Mouse (Mus musculus) stomach, postnatal 0 days (tissue): ENCODE data around the gene Eif2b5. TPM values are rescaled to one million over a fixed set of nuclear protein-coding genes. Genes with fewer than 3 reads are reported as not detected.

Experiments
- ATAC-seq: fragments of 200-750 bp; cut with Nextera tagmentation; 2 replicates; pipeline ENCODE4 v1.8.0; 2017; ENCODE audit not compliant: low FRiP score, low TSS enrichment
- DNase-seq: peaks from one replicate; pipeline ENCODE4 v3.0.0-alpha.2; 2016; ENCODE audit warnings: low spot score
- H3K27ac ChIP-seq: fragments of 300-500 bp; sonication (generic); replicated peaks from 2 replicates; pipeline ENCODE4 v1.5.1; 2014; ENCODE audit warnings: mild to moderate bottlenecking, control low read depth
- H3K27me3 ChIP-seq: fragments of 300-500 bp; sonication (generic); 2 replicates; pipeline ENCODE4 v1.6.1; 2014; ENCODE audit warnings: low read length; ENCODE audit not compliant: control insufficient read depth, insufficient read depth
- H3K36me3 ChIP-seq: fragments of 300-500 bp; sonication (generic); 2 replicates; pipeline ENCODE4 v1.6.1; 2014; ENCODE audit warnings: low read length, mixed read lengths; ENCODE audit not compliant: control insufficient read depth, insufficient read depth
- H3K4me1 ChIP-seq: fragments of 300-500 bp; sonication (generic); replicated peaks from 2 replicates; pipeline ENCODE4 v1.6.1; 2014; ENCODE audit warnings: antibody characterized with exemption; ENCODE audit not compliant: control insufficient read depth, insufficient read depth
- H3K4me2 ChIP-seq: fragments of 300-500 bp; sonication (generic); replicated peaks from 2 replicates; pipeline ENCODE4 v1.6.1; 2014; ENCODE audit warnings: low read depth, mild to moderate bottlenecking, control low read depth, moderate library complexity
- H3K4me3 ChIP-seq: fragments of 300-500 bp; sonication (generic); 2 replicates; pipeline ENCODE4 v1.5.1; 2014; ENCODE audit warnings: low read depth, low read length, control low read depth
- H3K9ac ChIP-seq: fragments of 300-500 bp; sonication (generic); 2 replicates; pipeline ENCODE4 v1.6.1; 2014; ENCODE audit warnings: mild to moderate bottlenecking, low read length, control low read depth, mixed read lengths
- H3K9me3 ChIP-seq: fragments of 300-500 bp; sonication (generic); 2 replicates; pipeline ENCODE4 v1.6.1; 2016; ENCODE audit warnings: low read length; ENCODE audit not compliant: control insufficient read depth
- CTCF ChIP-seq: IDR thresholded peaks from 2 replicates; pipeline ENCODE4 v1.5.1; 2016; ENCODE audit warnings: antibody characterized with exemption, low read depth, mild to moderate bottlenecking, moderate library complexity
- EP300 ChIP-seq: optimal IDR thresholded peaks from 2 replicates; pipeline ENCODE3; 2016; ENCODE audit warnings: antibody characterized with exemption
- WGBS: fragments of 180-500 bp; shearing (Covaris S2); extraction: QIAGEN DNeasy Blood & Tissue Kit; methylation state at CpG from one replicate; pipeline ENCODE4 v1.1.7; 2014; 5-methylcytosine and 5-hydroxymethylcytosine counted together
- polyA plus RNA-seq: library from polyadenylated mRNA; unstranded; fragments of >200 nt; fragmentation: Nextera tagmentation; extraction: Ambion mirVana; gene quantifications from 2 replicates; pipeline ENCODE4 v1.2.1, GENCODE M21; 2015

Gene Eif2b5
- polyA plus RNA-seq, 1 experiment from 2014 or later = 58.2 TPM

DNA sequence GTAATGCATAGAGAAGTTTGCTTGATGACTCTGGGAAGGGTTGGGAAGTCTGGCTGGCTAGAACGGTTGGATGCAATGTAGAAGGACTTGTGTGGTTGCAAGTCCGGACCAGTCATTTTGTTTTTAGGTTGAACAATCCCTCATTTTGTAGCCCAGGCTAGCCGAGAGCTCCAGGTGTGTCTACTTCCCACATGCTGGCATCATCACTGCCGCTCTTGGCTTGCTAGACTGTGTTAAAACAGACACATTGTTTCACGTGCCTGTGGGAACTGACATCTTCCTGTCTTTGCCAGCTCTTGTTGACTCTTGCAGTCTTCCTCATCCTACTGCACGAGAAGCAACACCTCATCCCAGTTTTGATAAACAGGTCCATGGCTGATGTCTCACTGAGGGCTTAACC is 56.4 kb downstream of the Eif2b5 start:
- ATAC-seq (no peak), DNase-seq (no peak)
- no peak overlapping the region for H3K27ac ChIP-seq
- H3K9ac ChIP-seq = no peak overlapping the region
- no peak overlapping the region for H3K4me2 ChIP-seq
- peaks cover 42% of the 10 kb centered on the region for H3K36me3 ChIP-seq
- H3K4me3 ChIP-seq = no peak overlapping the region
- no peaks in the 10 kb centered on the region for H3K4me1 ChIP-seq
- TF ChIP-seq EP300 = no peak
- no peaks in the 10 kb centered on the region for H3K27me3 ChIP-seq
- WGBS = 90% methylated on average over 6 of the region's 6 CpGs
- H3K9me3 ChIP-seq = no peaks in the 10 kb centered on the region

DNA sequence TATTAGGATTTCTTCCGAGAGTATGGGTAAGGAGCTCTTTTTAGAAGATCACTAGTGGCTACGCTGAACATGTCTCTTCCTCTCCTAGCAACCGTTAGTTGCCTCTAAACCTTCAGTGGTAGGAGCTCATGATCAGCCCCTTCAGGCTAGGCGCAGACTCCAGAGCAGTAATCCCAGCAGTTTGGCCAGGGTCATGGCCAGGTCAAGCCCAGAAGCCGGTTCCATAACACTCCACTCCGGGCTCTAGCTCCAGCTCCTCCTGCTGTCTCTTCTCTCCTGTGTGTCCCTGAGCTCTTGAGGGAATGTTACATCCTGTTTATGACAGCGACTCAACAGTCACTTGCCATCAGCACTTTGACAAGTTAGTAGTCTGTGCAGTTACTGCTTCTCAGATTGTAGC is 58.8 kb downstream of the Eif2b5 start:
- Histone ChIP-seq H3K9ac (no peak overlapping the region), H3K4me1 (no peaks in the 10 kb centered on the region), H3K9me3 (no peaks in the 10 kb centered on the region), H3K36me3 (peaks cover 26% of the 10 kb centered on the region), H3K27me3 (no peaks in the 10 kb centered on the region), H3K27ac (no peak overlapping the region), H3K4me2 (no peak overlapping the region), H3K4me3 (no peak overlapping the region)
- 66% methylated on average over 7 of the region's 7 CpGs for WGBS
- no peak for TF ChIP-seq CTCF
- TF ChIP-seq EP300 = no peak
- no peak for ATAC-seq
- DNase-seq = no peak

Other genes starting within 250 kb of the Eif2b5 start
- gene Parl, start 196.4 kb upstream of the Eif2b5 start, polyA plus RNA-seq = 107 and 112 TPM in 2 replicates
- not detected in 2 replicates for gene Cyp2ab1, start 173.4 kb upstream of the Eif2b5 start, polyA plus RNA-seq
- gene Abcc5, start 72.4 kb upstream of the Eif2b5 start, polyA plus RNA-seq = 15.9 and 19.3 TPM in 2 replicates
- 8.7 and 10.0 TPM in 2 replicates for gene Dvl3, start 18.2 kb downstream of the Eif2b5 start, polyA plus RNA-seq
- 332 and 349 TPM in 2 replicates for gene Ap2m1, start 36.7 kb downstream of the Eif2b5 start, polyA plus RNA-seq
- gene Abcf3, start 49.8 kb downstream of the Eif2b5 start, polyA plus RNA-seq = 31.0 and 33.0 TPM in 2 replicates
- 1.3 and 2.1 TPM in 2 replicates for gene Vwa5b2, start 90.7 kb downstream of the Eif2b5 start, polyA plus RNA-seq
- gene Eef1akmt4, start 112.8 kb downstream of the Eif2b5 start, polyA plus RNA-seq = 19.2 and 21.4 TPM in 2 replicates
- gene Gm49333, start 112.8 kb downstream of the Eif2b5 start, polyA plus RNA-seq = not detected in 2 replicates
- 24.5 and 25.8 TPM in 2 replicates for gene Alg3, start 112.9 kb downstream of the Eif2b5 start, polyA plus RNA-seq
- 0.74 and 1.2 TPM in 2 replicates for gene Camk2n2, start 122.5 kb downstream of the Eif2b5 start, polyA plus RNA-seq
- 0.61 and 0.89 TPM in 2 replicates for gene Ece2, start 131.0 kb downstream of the Eif2b5 start, polyA plus RNA-seq
- 172 and 177 TPM in 2 replicates for gene Psmd2, start 152.8 kb downstream of the Eif2b5 start, polyA plus RNA-seq
- gene Eif4g1, start 169.5 kb downstream of the Eif2b5 start, polyA plus RNA-seq = 83.8 and 86.1 TPM in 2 replicates
- gene Fam131a, start 194.4 kb downstream of the Eif2b5 start, polyA plus RNA-seq = 6.7 and 7.0 TPM in 2 replicates
- gene Polr2h, start 218.8 kb downstream of the Eif2b5 start, polyA plus RNA-seq = 59.5 and 60.4 TPM in 2 replicates
- 8.4 and 10.7 TPM in 2 replicates for gene Clcn2, start 218.9 kb downstream of the Eif2b5 start, polyA plus RNA-seq
- 2.9 and 3.9 TPM in 2 replicates for gene Chrd, start 234.3 kb downstream of the Eif2b5 start, polyA plus RNA-seq
- 0.40 and 0.42 TPM in 2 replicates for gene Thpo, start 235.7 kb downstream of the Eif2b5 start, polyA plus RNA-seq